Mouse (Mus musculus): ENCODE data around the gene Slfn1. TPM values are rescaled to one million over a fixed set of nuclear protein-coding genes. Genes with fewer than 3 reads are reported as not detected.
"Not testable (repeated sequence)": the region's sequence is repeated elsewhere in the genome, so short reads cannot be mapped to it uniquely, and the experiment has no call there.

Slfn1 gene
- polyA plus RNA-seq, 1 experiment from 2014 or later: not detected

GRCm38 (mm10) chr11:83121131-83121685 lies 4.6 kb downstream of the Slfn1 start:
- H3K36me3 ChIP-seq (replicated peaks): no peaks in the 10 kb centered on the region
- H3K27me3 ChIP-seq (ENCODE audit: poor library complexity, severe bottlenecking): no peaks in the 10 kb centered on the region
- WGBS: 95% methylated on average over 3 of the region's 3 CpGs
- no peak overlapping the region for H3K4me3 ChIP-seq
- no peak overlapping the region for H3K27ac ChIP-seq
- H3K4me1 ChIP-seq: no peaks in the 10 kb centered on the region
- DNase-seq (ENCODE audit: extremely low spot score, low spot score): no peak
- H3K9me3 ChIP-seq: no peaks in the 10 kb centered on the region

- Histone ChIP-seq H3K27me3 (ENCODE audit: poor library complexity, severe bottlenecking) (no peaks in the 10 kb centered on the region), H3K36me3 (replicated peaks) (no peaks in the 10 kb centered on the region), H3K4me3 (no peak overlapping the region), H3K9me3 (no peaks in the 10 kb centered on the region), H3K4me1 (no peaks in the 10 kb centered on the region), H3K27ac (no peak overlapping the region)
- 73% methylated on average over 4 of the region's 4 CpGs for WGBS
- no peak for DNase-seq (ENCODE audit: extremely low spot score, low spot score)
These were observed 6.5 kb downstream of the Slfn1 start for GRCm38 (mm10) chr11:83123198-83123597.

GRCm38 (mm10) chr11:83124906-83125305 lies 8.3 kb downstream of the Slfn1 start:
- no peak for DNase-seq (ENCODE audit: extremely low spot score, low spot score)
- 85% methylated on average over 2 of the region's 2 CpGs for WGBS
- Histone ChIP-seq H3K27ac (no peak overlapping the region), H3K36me3 (replicated peaks) (no peaks in the 10 kb centered on the region), H3K27me3 (ENCODE audit: poor library complexity, severe bottlenecking) (no peaks in the 10 kb centered on the region), H3K4me1 (no peaks in the 10 kb centered on the region), H3K9me3 (no peaks in the 10 kb centered on the region), H3K4me3 (no peak overlapping the region)

GRCm38 (mm10) chr11:83125633-83126032 lies 9.0 kb downstream of the Slfn1 start:
- not testable (repeated sequence) for DNase-seq (ENCODE audit: extremely low spot score, low spot score); H3K4me3 ChIP-seq; H3K27me3 ChIP-seq (ENCODE audit: poor library complexity, severe bottlenecking); H3K4me1 ChIP-seq; H3K36me3 ChIP-seq (replicated peaks); H3K9me3 ChIP-seq; H3K27ac ChIP-seq
- WGBS: 91% methylated on average over 1 of the region's 1 CpGs

GRCm38 (mm10) chr11:83137253-83137652 lies 20.6 kb downstream of the Slfn1 start:
- H3K36me3 ChIP-seq (replicated peaks); DNase-seq (ENCODE audit: extremely low spot score, low spot score); H3K27ac ChIP-seq; H3K4me1 ChIP-seq; H3K9me3 ChIP-seq; H3K4me3 ChIP-seq; H3K27me3 ChIP-seq (ENCODE audit: poor library complexity, severe bottlenecking): not testable (repeated sequence)
- no CpG with 5 or more reads among the region's 2 CpGs for WGBS

- not testable (repeated sequence) for DNase-seq (ENCODE audit: extremely low spot score, low spot score); H3K27ac ChIP-seq; H3K9me3 ChIP-seq; H3K4me1 ChIP-seq; H3K36me3 ChIP-seq (replicated peaks); H3K27me3 ChIP-seq (ENCODE audit: poor library complexity, severe bottlenecking); H3K4me3 ChIP-seq
- no CpG with 5 or more reads among the region's 1 CpGs for WGBS
These were observed 32.3 kb downstream of the Slfn1 start for GRCm38 (mm10) chr11:83148939-83149338.

Other genes starting within 250 kb of the Slfn1 start
- gene Rffl, start 245.6 kb upstream of the Slfn1 start, polyA plus RNA-seq (2016; fragmentation: Nextera tagmentation; extraction: Ambion mirVana): 8.8 and 9.5 TPM in 2 replicates
- 15.3 and 18.0 TPM in 2 replicates for gene Rad51d, start 226.2 kb upstream of the Slfn1 start, polyA plus RNA-seq (2016; fragmentation: Nextera tagmentation; extraction: Ambion mirVana)
- gene Fndc8, start 224.7 kb upstream of the Slfn1 start, polyA plus RNA-seq (2016; fragmentation: Nextera tagmentation; extraction: Ambion mirVana): 0.18 and 0.22 TPM in 2 replicates
- gene Nle1, start 208.4 kb upstream of the Slfn1 start, polyA plus RNA-seq (2016; fragmentation: Nextera tagmentation; extraction: Ambion mirVana): 49.8 and 52.1 TPM in 2 replicates
- 0.23 and 0.31 TPM in 2 replicates for gene Unc45b, start 206.3 kb upstream of the Slfn1 start, polyA plus RNA-seq (2016; fragmentation: Nextera tagmentation; extraction: Ambion mirVana)
- 0.31 and 0.38 TPM in 2 replicates for gene Slfn5, start 165.5 kb upstream of the Slfn1 start, polyA plus RNA-seq (2016; fragmentation: Nextera tagmentation; extraction: Ambion mirVana)
- gene Slfn9, start 125.0 kb upstream of the Slfn1 start, polyA plus RNA-seq (2016; fragmentation: Nextera tagmentation; extraction: Ambion mirVana): 9.4 and 10.3 TPM in 2 replicates
- 0.07 and 0.10 TPM in 2 replicates for gene Slfn8, start 96.0 kb upstream of the Slfn1 start, polyA plus RNA-seq (2016; fragmentation: Nextera tagmentation; extraction: Ambion mirVana)
- gene Slfn2, start 51.7 kb upstream of the Slfn1 start, polyA plus RNA-seq (2016; fragmentation: Nextera tagmentation; extraction: Ambion mirVana): 1.1 and 1.3 TPM in 2 replicates
- not detected in 2 replicates for gene Slfn4, start 58.3 kb downstream of the Slfn1 start, polyA plus RNA-seq (2016; fragmentation: Nextera tagmentation; extraction: Ambion mirVana)
- 0.25 and 0.55 TPM in 2 replicates for gene Slfn3, start 74.5 kb downstream of the Slfn1 start, polyA plus RNA-seq (2016; fragmentation: Nextera tagmentation; extraction: Ambion mirVana)
- 0.15 and 0.19 TPM in 2 replicates for gene Slfn14, start 169.9 kb downstream of the Slfn1 start, polyA plus RNA-seq (2016; fragmentation: Nextera tagmentation; extraction: Ambion mirVana)
- gene Ap2b1, start 182.2 kb downstream of the Slfn1 start, polyA plus RNA-seq (2016; fragmentation: Nextera tagmentation; extraction: Ambion mirVana): 66.4 and 67.0 TPM in 2 replicates
- 16.4 and 16.6 TPM in 2 replicates for gene Pex12, start 185.7 kb downstream of the Slfn1 start, polyA plus RNA-seq (2016; fragmentation: Nextera tagmentation; extraction: Ambion mirVana)